Mouse (Mus musculus) small intestine, adult 2 months (tissue): Measurements from ENCODE around the gene Usp29. TPM values are rescaled to one million over a fixed set of nuclear protein-coding genes. Genes with fewer than 3 reads are reported as not detected.

ENCODE experiments used
- H3K27ac ChIP-seq: fragments of 200-500 bp; 2 replicates; pipeline ENCODE4 v1.5.1; 2012; ENCODE audit warnings: low read depth, low read length, control low read depth, inconsistent platforms; ENCODE audit not compliant: insufficient read depth
- H3K27me3 ChIP-seq: fragments of 200-500 bp; 2 replicates; pipeline ENCODE4 v1.6.1; 2012; ENCODE audit warnings: mild to moderate bottlenecking, moderate library complexity, low read length, inconsistent platforms; ENCODE audit not compliant: control insufficient read depth, insufficient read depth
- H3K36me3 ChIP-seq: fragments of 200-500 bp; 2 replicates; pipeline ENCODE4 v1.6.1; 2012; ENCODE audit warnings: mild to moderate bottlenecking, low read length, control low read depth, inconsistent platforms; ENCODE audit not compliant: control insufficient read depth, insufficient read depth
- H3K4me1 ChIP-seq: fragments of 200-500 bp; 2 replicates; pipeline ENCODE4 v1.6.1; 2012; ENCODE audit warnings: low read length, inconsistent platforms, mixed read lengths; ENCODE audit not compliant: control insufficient read depth, insufficient read depth, insufficient read length
- H3K4me3 ChIP-seq: fragments of 200-500 bp; 2 replicates; pipeline ENCODE4 v1.5.1; 2012; ENCODE audit warnings: low read depth, mild to moderate bottlenecking, control low read depth, inconsistent platforms, low read length, moderate library complexity
- CTCF ChIP-seq: fragments of 200-500 bp; IDR thresholded peaks from 2 replicates; pipeline ENCODE4 v1.5.1; 2012; ENCODE audit warnings: low read depth, mild to moderate bottlenecking, control low read depth, inconsistent platforms, low read length, moderate library complexity, mixed read lengths; ENCODE audit not compliant: insufficient replicate concordance, insufficient read length; ENCODE audit errors: extremely low read depth
- POLR2A ChIP-seq: fragments of 200-500 bp; IDR thresholded peaks from 2 replicates; pipeline ENCODE4 v1.6.1; 2012; ENCODE audit warnings: low read depth, mild to moderate bottlenecking, control low read depth, inconsistent platforms, low read length, moderate library complexity
- whole genome bisulfite sequencing: fragments of 180-500 bp; shearing (Covaris S2); methylation state at CpG from one replicate; pipeline ENCODE4 v1.1.7; 2018; 5-methylcytosine and 5-hydroxymethylcytosine counted together
- polyA plus RNA-seq: library from polyadenylated mRNA; depleted of rRNA; stranded (reverse); fragments of >200 nt; gene quantifications from 2 replicates; pipeline ENCODE4 v1.2.3, GENCODE M21; 2012

The Usp29 gene
- polyA plus RNA-seq, 1 experiment: 0.09 TPM

DNA sequence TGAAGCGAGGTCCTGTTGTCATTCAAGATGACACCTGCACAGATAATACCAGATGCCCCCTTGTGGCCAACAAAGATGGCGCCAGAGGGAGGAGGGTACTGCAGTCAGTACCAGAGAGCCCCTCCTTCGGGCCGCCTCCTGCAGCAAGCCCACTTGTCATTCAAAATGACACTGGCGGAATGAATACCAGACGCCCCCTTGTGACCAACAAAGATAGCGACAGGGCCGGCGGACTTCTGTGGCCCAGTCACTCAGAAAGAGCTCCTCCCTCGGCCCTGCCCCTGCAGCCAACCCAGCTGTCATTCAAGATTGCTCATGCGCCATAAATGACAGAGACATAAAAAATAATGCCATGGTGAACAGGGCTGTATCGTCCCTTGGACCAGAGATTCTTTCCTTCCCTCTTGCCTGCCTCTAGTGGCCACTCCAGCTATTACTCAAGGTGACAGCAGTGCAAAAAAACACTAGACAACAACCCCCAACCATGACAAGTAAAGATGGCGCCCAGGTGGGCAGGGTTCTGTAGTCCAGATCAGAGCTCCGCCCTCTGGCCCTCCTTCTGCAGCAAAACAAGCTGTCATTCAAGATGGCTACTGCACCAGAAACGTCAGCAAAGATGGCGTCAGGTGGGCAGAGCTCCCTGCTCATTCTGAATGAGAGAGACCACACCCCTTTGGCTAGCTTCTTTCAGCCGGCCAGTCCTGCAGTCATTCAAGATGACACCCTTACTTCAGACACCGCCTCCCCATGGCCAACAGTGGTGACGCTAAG, 2.8 kb upstream of the Usp29 start:
- H3K36me3 ChIP-seq: no peaks in the 10 kb centered on the region
- 42% methylated on average over 19 of the region's 19 CpGs for WGBS
- TF ChIP-seq POLR2A: no peak
- no peak for TF ChIP-seq CTCF
- H3K4me1 ChIP-seq: no peaks in the 10 kb centered on the region
- no peak overlapping the region for H3K4me3 ChIP-seq
- no peaks in the 10 kb centered on the region; the same call in 1 of the 2 replicates for H3K27me3 ChIP-seq
- peak overlapping the region; percentile 74 for H3K27ac ChIP-seq

DNA sequence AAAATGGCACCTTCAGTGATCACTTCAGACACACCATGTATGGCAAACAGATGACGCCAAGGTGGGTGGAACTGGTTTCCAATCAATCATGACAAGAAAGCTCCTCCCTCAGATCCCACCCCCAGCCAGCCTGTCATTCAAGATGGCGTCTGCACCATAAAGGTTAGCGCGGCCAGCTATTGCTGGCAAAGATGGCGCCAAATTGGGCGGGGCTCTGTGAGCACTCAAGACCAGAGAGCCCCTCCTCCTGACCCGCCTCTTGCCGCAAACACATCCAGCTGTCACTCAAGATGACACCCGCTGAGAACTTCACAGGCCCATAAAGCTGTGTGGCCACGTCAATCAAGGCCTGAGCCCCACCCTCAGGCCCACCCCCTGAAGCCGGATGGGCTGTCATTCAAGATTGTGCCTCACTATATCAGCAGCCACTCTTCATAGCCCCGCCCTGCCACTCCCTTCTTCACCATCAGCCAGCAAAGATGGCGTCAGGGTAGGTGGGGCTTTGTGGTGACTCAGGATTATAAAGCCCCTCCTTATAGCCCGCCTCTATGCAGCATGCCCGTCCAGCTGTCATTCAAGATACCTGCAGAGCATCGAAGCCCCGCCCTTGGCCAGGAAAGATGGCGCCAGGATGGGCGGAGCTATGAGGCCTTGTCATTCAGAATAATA, 2.0 kb upstream of the Usp29 start:
- 47% methylated on average over 19 of the region's 19 CpGs for WGBS
- Histone ChIP-seq H3K36me3 (no peaks in the 10 kb centered on the region), H3K27me3 (no peaks in the 10 kb centered on the region; the same call in 1 of the 2 replicates), H3K4me3 (peak overlapping the region; percentile 65; the same call in 1 of the 2 replicates), H3K27ac (peak overlapping the region; percentile 74), H3K4me1 (no peaks in the 10 kb centered on the region)
- no peak for TF ChIP-seq POLR2A
- TF ChIP-seq CTCF: no peak

GRCm38 (mm10) chr7:6729061-6729817, 1.1 kb upstream of the Usp29 start:
- 48% methylated on average over 37 of the region's 37 CpGs for whole genome bisulfite sequencing
- H3K27me3 ChIP-seq: no peaks in the 10 kb centered on the region; the same call in 1 of the 2 replicates
- TF ChIP-seq POLR2A: no peak
- no peak for TF ChIP-seq CTCF
- H3K4me3 ChIP-seq: peak overlapping the region; percentile 65
- H3K27ac ChIP-seq: peak overlapping the region; percentile 68
- no peaks in the 10 kb centered on the region for H3K4me1 ChIP-seq
- no peaks in the 10 kb centered on the region for H3K36me3 ChIP-seq

DNA sequence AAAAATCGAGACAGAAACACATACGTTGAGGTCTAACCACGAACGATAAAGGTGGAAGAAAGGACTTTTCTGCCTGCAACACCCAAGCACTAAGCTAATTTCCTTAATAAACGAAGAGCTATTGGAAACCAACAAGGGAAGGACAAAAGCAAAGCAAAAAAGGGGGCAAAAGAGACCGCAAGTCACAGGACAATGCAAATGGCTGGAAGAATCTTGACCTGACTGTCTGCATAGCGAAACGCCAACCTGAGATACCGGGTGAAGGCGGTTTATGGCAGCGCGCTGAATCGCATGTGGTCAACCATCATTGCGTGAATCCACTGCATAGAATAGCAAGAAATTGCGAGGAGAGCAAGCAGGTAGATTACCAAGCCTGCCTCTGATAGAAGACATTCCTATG, 423 bp downstream of the Usp29 start:
- TF ChIP-seq POLR2A (no peak), CTCF (no peak)
- no peak overlapping the region for H3K27ac ChIP-seq
- no peak overlapping the region for H3K4me3 ChIP-seq
- WGBS: 48% methylated on average over 15 of the region's 15 CpGs
- H3K4me1 ChIP-seq: no peaks in the 10 kb centered on the region
- no peaks in the 10 kb centered on the region for H3K36me3 ChIP-seq
- no peaks in the 10 kb centered on the region; the same call in 1 of the 2 replicates for H3K27me3 ChIP-seq

DNA sequence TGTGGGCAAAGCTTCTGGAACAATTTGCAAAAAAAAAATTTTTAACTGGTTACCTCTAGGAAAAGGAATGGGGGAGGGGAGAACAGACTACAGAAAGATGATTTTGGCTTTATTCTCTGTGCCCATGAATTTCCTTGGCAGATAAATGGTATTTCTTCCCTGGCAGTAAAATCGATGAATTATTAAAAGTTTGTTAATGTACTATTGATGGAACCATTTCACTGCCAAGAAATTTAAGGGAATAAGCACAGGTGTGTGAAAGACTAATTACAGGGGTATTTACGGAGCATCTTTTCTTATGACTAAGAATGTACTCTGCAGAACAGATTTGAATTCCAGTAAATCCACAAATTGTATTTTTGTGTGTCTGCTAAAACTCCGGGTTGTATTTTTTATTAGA, 995 bp downstream of the Usp29 start:
- H3K36me3 ChIP-seq: no peaks in the 10 kb centered on the region
- H3K27ac ChIP-seq: no peak overlapping the region
- no peak overlapping the region for H3K4me3 ChIP-seq
- H3K27me3 ChIP-seq: no peaks in the 10 kb centered on the region; the same call in 1 of the 2 replicates
- no peaks in the 10 kb centered on the region for H3K4me1 ChIP-seq
- 53% methylated on average over 3 of the region's 3 CpGs for WGBS
- no peak for TF ChIP-seq POLR2A
- TF ChIP-seq CTCF: no peak

DNA sequence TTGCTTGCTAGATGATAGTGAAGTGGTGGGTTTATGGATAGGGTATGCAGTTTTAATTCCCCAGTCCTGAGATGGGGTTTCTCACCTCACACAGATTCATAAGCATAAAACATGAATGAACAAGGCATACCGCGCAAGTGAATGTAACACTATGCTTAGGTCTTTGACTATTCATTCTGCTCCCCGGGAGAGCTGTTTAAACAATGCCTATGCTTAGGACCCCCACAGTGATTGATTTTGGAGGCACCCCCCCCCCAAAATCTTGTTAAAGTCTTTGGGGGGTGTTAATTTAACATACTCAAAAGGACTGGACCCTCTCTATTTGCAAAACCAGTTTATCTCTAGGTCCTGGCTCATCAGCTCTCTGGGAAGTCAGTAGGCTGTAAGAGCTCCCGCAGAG, 1.6 kb downstream of the Usp29 start:
- H3K4me3 ChIP-seq: no peak overlapping the region
- no peaks in the 10 kb centered on the region for H3K4me1 ChIP-seq
- no peaks in the 10 kb centered on the region; the same call in 1 of the 2 replicates for H3K27me3 ChIP-seq
- TF ChIP-seq CTCF (no peak), POLR2A (no peak)
- WGBS: 51% methylated on average over 4 of the region's 4 CpGs
- no peaks in the 10 kb centered on the region for H3K36me3 ChIP-seq
- no peak overlapping the region for H3K27ac ChIP-seq

DNA sequence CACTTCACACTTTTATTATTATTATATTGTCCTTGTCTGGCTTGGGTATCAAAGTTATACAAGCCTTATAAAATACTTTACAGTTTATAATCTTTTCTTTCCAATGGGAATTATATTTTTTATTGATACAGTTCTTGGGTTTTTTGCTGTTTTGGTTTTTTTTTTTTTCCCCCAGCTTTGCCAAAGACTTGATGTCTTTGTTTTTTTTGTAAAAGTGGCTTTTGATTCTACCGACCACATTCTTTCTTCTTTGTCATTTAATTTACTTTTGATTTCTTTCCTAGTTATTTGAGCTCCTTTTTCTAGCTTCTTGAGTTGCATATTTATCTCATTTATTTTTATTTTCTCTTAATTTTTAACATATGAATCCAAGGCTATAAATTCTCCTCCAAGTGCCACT, 5.7 kb downstream of the Usp29 start:
- no peaks in the 10 kb centered on the region for H3K36me3 ChIP-seq
- no peak overlapping the region for H3K27ac ChIP-seq
- H3K4me3 ChIP-seq: no peak overlapping the region
- 80% methylated on average over 1 of the region's 1 CpGs for WGBS
- H3K27me3 ChIP-seq: no peaks in the 10 kb centered on the region; the same call in 1 of the 2 replicates
- H3K4me1 ChIP-seq: no peaks in the 10 kb centered on the region
- TF ChIP-seq POLR2A: no peak
- no peak for TF ChIP-seq CTCF
